Mouse (Mus musculus) heart, embryonic 12.5 days (tissue): Measurements from ENCODE around the gene Tmem178. TPM values are rescaled to one million over a fixed set of nuclear protein-coding genes. Genes with fewer than 3 reads are reported as not detected.

Source experiments
- ATAC-seq: fragments of 200-750 bp; cut with Nextera tagmentation; 2 replicates; pipeline ENCODE4 v1.8.0; 2017; ENCODE audit warnings: moderate TSS enrichment, moderate library complexity; ENCODE audit not compliant: insufficient number of reproducible peaks, low FRiP score
- H3K27ac ChIP-seq: fragments of 300-500 bp; sonication (generic); 2 replicates; pipeline ENCODE4 v1.5.1; 2016; ENCODE audit warnings: mild to moderate bottlenecking, moderate library complexity; ENCODE audit not compliant: poor library complexity, severe bottlenecking
- H3K27me3 ChIP-seq: fragments of 300-500 bp; sonication (generic); replicated peaks from 2 replicates; pipeline ENCODE4 v1.6.1; 2016; ENCODE audit warnings: mild to moderate bottlenecking, moderate library complexity
- H3K36me3 ChIP-seq: fragments of 300-500 bp; sonication (generic); 2 replicates; pipeline ENCODE4 v1.6.1; 2016; ENCODE audit warnings: mild to moderate bottlenecking, moderate library complexity
- H3K4me1 ChIP-seq: fragments of 300-500 bp; sonication (generic); replicated peaks from 2 replicates; pipeline ENCODE4 v1.6.1; 2016; ENCODE audit warnings: mild to moderate bottlenecking
- H3K4me2 ChIP-seq: fragments of 300-500 bp; sonication (generic); 2 replicates; pipeline ENCODE4 v1.6.1; 2016; ENCODE audit warnings: mild to moderate bottlenecking, moderate library complexity
- H3K4me3 ChIP-seq: fragments of 300-500 bp; sonication (generic); 2 replicates; pipeline ENCODE4 v1.5.1; 2016; ENCODE audit warnings: mild to moderate bottlenecking
- H3K9ac ChIP-seq: fragments of 300-500 bp; sonication (generic); 2 replicates; pipeline ENCODE4 v1.6.1; 2016; ENCODE audit warnings: mild to moderate bottlenecking, moderate library complexity
- H3K9me3 ChIP-seq: fragments of 300-500 bp; sonication (generic); replicated peaks from 2 replicates; pipeline ENCODE4 v1.6.1; 2016; ENCODE audit warnings: mild to moderate bottlenecking, moderate library complexity
- WGBS: fragments of 180-500 bp; shearing (Covaris S2); methylation state at CpG from one replicate; pipeline ENCODE4 v1.1.7; 2016; 5-methylcytosine and 5-hydroxymethylcytosine counted together
- polyA plus RNA-seq: library from polyadenylated mRNA; unstranded; fragments of >200 nt; fragmentation: Nextera tagmentation; extraction: Ambion mirVana; gene quantifications from 2 replicates; pipeline ENCODE4 v1.2.1, GENCODE M21; 2016

Tmem178 gene
- polyA plus RNA-seq, 1 experiment from 2014 or later = 8.7 TPM

DNA sequence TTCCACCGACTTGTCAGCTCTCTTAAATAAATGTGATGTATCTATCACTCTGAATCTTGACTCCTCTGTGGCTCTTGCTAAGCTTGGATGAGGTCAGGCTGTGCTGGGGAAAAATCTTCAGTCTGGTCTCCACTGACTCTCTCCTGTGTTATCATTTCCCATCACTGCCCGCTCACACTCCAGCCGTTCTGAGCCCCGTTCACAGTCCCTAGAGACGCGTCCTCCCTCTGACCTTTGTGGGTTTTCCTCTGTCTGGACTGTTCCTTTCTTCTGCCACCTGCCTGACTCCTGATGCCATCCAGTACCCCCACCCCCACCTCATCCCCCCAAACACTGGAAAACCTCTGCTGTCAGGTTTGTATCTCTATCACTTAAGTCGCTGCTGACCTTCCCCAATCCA lies 23.0 kb downstream of the Tmem178 start:
- Histone ChIP-seq H3K9ac (0 out of 2 replicates have a peak overlapping the region, but pooled peaks have one; percentile 5), H3K27ac (peak overlapping the region; percentile 15; the same call in 1 of the 2 replicates), H3K36me3 (no peaks in the 10 kb centered on the region), H3K9me3 (no peaks in the 10 kb centered on the region), H3K4me1 (peaks cover 42% of the 10 kb centered on the region), H3K27me3 (no peaks in the 10 kb centered on the region), H3K4me2 (no peak overlapping the region), H3K4me3 (no peak overlapping the region)
- ATAC-seq = 0 out of 2 replicates have a peak, but pooled peaks have one; percentile 36
- WGBS = 17% methylated on average over 7 of the region's 7 CpGs

DNA sequence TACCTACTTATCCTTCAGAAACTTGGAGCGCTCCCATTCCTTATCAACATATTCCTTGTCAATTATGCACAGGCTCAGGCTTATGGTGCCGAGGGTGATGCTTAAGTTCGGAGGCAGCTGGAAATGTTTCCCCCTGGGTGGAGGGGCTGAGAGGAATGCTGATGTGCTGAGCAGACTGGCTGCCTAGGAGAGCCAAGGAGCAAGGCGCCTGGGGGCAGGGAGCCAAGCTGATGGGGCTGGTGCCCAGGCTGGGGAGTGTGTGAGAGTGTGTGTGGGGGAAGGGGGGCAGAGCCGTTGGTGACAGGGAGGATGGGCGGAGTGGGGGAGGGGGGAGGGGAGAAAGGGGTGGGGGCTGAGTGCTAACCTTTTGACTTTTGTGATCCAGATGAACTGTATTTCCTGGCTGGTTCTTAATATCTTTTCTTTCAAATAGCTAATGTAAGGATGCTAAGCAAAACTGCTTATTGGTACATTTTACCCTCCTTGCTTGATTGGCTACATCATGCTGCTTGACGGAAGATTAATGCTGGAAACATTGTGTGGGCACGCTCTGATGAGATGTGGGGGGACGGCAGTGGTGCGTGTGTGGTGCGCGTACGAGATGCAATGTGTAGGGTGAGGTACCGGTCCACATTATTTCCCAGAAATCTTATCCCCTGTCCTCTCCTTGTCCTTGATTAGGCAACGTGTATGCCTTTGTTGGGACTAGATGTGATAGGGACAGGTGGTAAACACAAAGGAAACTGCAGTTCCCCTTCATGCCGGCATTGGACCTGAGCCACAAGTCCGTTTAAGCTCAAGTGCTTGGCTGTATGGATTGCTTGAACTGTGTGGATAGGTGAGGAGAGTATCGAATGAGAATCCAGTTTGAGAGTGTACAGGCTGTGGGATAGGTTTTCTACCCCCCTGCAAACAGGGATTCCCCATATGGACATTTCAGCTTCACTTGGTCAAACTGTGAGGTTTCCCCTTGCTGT lies 25.5 kb downstream of the Tmem178 start:
- H3K4me2 ChIP-seq = peak overlapping the region; percentile 65
- WGBS = 51% methylated on average over 18 of the region's 18 CpGs
- ATAC-seq = peak; percentile 67; the same call in 1 of the 2 replicates
- H3K27ac ChIP-seq = peak overlapping the region; percentile 45
- peaks cover 42% of the 10 kb centered on the region for H3K4me1 ChIP-seq
- no peaks in the 10 kb centered on the region for H3K27me3 ChIP-seq
- no peaks in the 10 kb centered on the region for H3K36me3 ChIP-seq
- H3K9me3 ChIP-seq = no peaks in the 10 kb centered on the region
- H3K9ac ChIP-seq = peak overlapping the region; percentile 1; the same call in 1 of the 2 replicates
- H3K4me3 ChIP-seq = no peak overlapping the region

- H3K27ac ChIP-seq = peak overlapping the region; percentile 45
- H3K4me2 ChIP-seq = peak overlapping the region; percentile 65
- no peaks in the 10 kb centered on the region for H3K9me3 ChIP-seq
- 0 out of 2 replicates have a peak, but pooled peaks have one; percentile 25 for ATAC-seq
- H3K4me3 ChIP-seq = peak overlapping the region; percentile 32; the same call in 1 of the 2 replicates
- peak overlapping the region; percentile 1; the same call in 1 of the 2 replicates for H3K9ac ChIP-seq
- H3K36me3 ChIP-seq = no peaks in the 10 kb centered on the region
- H3K27me3 ChIP-seq = no peaks in the 10 kb centered on the region
- 21% methylated on average over 10 of the region's 10 CpGs for WGBS
- H3K4me1 ChIP-seq = peaks cover 42% of the 10 kb centered on the region
Observed at GRCm38 (mm10) chr17:80970716-80971115, 26.3 kb downstream of the Tmem178 start.

- Histone ChIP-seq H3K9ac (no peak overlapping the region), H3K4me1 (peaks cover 35% of the 10 kb centered on the region), H3K27me3 (no peaks in the 10 kb centered on the region), H3K36me3 (no peaks in the 10 kb centered on the region), H3K4me2 (no peak overlapping the region), H3K9me3 (no peaks in the 10 kb centered on the region; the same call in 1 of the 2 replicates), H3K4me3 (no peak overlapping the region), H3K27ac (no peak overlapping the region)
- WGBS = 91% methylated on average over 7 of the region's 7 CpGs
- ATAC-seq = no peak
Observed at GRCm38 (mm10) chr17:80972891-80973290, 28.5 kb downstream of the Tmem178 start.

DNA sequence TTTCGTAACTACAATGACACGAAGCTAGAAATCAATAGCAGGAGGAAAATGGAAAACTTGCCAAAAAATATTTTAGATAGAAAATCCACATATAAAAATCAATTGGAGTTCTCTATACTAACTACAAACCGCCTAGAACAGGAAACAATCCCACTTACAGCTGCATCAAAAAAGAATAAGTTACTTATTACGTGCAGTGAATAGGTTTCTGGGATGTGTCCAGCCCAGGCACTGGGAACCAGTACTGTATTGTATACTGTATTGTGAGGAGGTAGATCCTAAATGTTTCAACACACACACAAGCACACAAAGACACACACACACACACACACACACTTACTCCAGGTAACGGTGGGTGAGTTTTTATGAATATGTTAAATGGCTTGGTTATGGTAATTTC lies 32.8 kb downstream of the Tmem178 start:
- Histone ChIP-seq H3K36me3 (no peaks in the 10 kb centered on the region), H3K9ac (no peak overlapping the region), H3K27ac (no peak overlapping the region), H3K4me1 (peaks cover 5% of the 10 kb centered on the region; the same call in 1 of the 2 replicates), H3K27me3 (no peaks in the 10 kb centered on the region), H3K4me2 (no peak overlapping the region), H3K9me3 (peaks cover 3% of the 10 kb centered on the region; the same call in 1 of the 2 replicates), H3K4me3 (no peak overlapping the region)
- ATAC-seq = no peak
- WGBS = 90% methylated on average over 5 of the region's 5 CpGs

- peaks cover 3% of the 10 kb centered on the region; the same call in 1 of the 2 replicates for H3K9me3 ChIP-seq
- H3K27me3 ChIP-seq = no peaks in the 10 kb centered on the region
- H3K4me1 ChIP-seq = peaks cover 4% of the 10 kb centered on the region; the same call in 1 of the 2 replicates
- no peak overlapping the region for H3K4me3 ChIP-seq
- WGBS = 49% methylated on average over 10 of the region's 10 CpGs
- ATAC-seq = no peak
- H3K4me2 ChIP-seq = no peak overlapping the region
- no peak overlapping the region for H3K9ac ChIP-seq
- no peak overlapping the region for H3K27ac ChIP-seq
- no peaks in the 10 kb centered on the region for H3K36me3 ChIP-seq
Observed at GRCm38 (mm10) chr17:80980096-80980495, 35.7 kb downstream of the Tmem178 start.

DNA sequence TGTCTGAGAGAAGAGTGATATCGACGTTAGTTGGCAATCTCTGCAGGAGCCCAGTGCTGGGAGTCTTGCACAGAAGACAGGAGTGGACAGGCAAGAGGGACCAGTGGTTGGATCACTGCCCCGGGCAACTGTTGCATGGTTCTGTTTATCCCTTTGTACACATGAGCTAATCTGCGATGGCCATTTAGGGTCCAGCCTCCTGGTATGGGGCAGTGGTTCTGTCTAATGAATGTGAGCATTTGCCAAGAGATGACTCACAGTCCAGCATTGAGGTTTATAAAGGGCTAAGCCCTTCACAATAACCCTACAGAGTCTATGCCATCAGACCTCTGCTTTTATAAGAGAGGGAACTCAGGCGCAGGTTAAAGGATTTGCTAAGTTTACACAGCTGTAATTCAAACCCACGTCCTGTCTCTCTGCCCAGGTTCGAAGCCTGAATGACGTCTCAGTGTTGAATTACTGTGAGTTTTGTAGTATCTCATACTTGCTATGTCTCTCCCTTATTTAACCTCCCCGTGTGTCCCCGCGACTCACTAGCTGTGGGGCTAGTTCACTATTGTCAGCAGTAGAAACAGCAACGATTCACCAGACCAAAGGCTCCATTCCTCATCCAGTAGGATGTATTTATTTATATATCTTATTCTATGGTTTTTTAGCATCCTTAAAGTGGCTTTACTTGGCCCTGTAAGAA lies 37.4 kb downstream of the Tmem178 start:
- H3K27ac ChIP-seq = no peak overlapping the region
- no peak for ATAC-seq
- H3K9ac ChIP-seq = no peak overlapping the region
- no peak overlapping the region for H3K4me3 ChIP-seq
- H3K4me2 ChIP-seq = no peak overlapping the region
- 64% methylated on average over 12 of the region's 12 CpGs for WGBS
- no peaks in the 10 kb centered on the region for H3K36me3 ChIP-seq
- peaks cover 5% of the 10 kb centered on the region; the same call in 1 of the 2 replicates for H3K4me1 ChIP-seq
- 0 out of 2 replicates have a peak, but pooled peaks cover 3% of the 10 kb centered on the region for H3K9me3 ChIP-seq
- no peaks in the 10 kb centered on the region for H3K27me3 ChIP-seq

DNA sequence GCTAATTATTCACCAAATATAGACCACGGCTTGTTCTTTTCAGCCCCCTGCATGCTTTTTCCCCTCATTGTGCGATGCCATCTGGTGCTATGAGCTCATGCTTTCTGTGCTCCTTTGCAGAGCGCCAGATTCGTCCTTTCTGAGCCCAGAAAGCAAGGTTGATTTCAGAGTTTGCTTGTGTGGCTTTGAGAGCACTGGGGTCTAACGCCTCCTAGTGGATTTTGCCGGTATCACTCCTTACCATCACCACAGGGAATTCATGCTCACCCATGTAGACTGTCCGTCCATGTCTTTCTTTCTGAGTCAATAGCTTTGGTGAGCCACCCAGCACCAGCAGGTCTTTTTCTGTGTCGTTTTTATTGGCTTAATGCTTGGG lies 38.0 kb downstream of the Tmem178 start:
- H3K36me3 ChIP-seq = no peaks in the 10 kb centered on the region
- WGBS = 17% methylated on average over 8 of the region's 8 CpGs
- H3K9ac ChIP-seq = no peak overlapping the region
- H3K4me2 ChIP-seq = no peak overlapping the region
- H3K4me1 ChIP-seq = peaks cover 9% of the 10 kb centered on the region; the same call in 1 of the 2 replicates
- ATAC-seq = no peak
- no peaks in the 10 kb centered on the region for H3K27me3 ChIP-seq
- H3K27ac ChIP-seq = no peak overlapping the region
- H3K9me3 ChIP-seq = 0 out of 2 replicates have a peak, but pooled peaks cover 3% of the 10 kb centered on the region
- no peak overlapping the region for H3K4me3 ChIP-seq

- Histone ChIP-seq H3K4me1 (peaks cover 14% of the 10 kb centered on the region; the same call in 1 of the 2 replicates), H3K4me3 (no peak overlapping the region), H3K36me3 (no peaks in the 10 kb centered on the region), H3K9me3 (0 out of 2 replicates have a peak, but pooled peaks cover 3% of the 10 kb centered on the region), H3K27ac (no peak overlapping the region), H3K9ac (no peak overlapping the region), H3K4me2 (no peak overlapping the region), H3K27me3 (no peaks in the 10 kb centered on the region)
- WGBS = 71% methylated on average over 10 of the region's 10 CpGs
- ATAC-seq = no peak
Observed at GRCm38 (mm10) chr17:80982976-80983375, 38.5 kb downstream of the Tmem178 start.

GRCm38 (mm10) chr17:80991535-80992127 lies 47.2 kb downstream of the Tmem178 start:
- no peak overlapping the region for H3K9ac ChIP-seq
- H3K36me3 ChIP-seq = no peaks in the 10 kb centered on the region
- 0 out of 2 replicates have a peak, but pooled peaks have one; percentile 9 for ATAC-seq
- no peak overlapping the region for H3K4me3 ChIP-seq
- 41% methylated on average over 8 of the region's 8 CpGs for whole genome bisulfite sequencing
- no peak overlapping the region for H3K27ac ChIP-seq
- H3K4me2 ChIP-seq = no peak overlapping the region
- peaks cover 19% of the 10 kb centered on the region for H3K4me1 ChIP-seq
- H3K27me3 ChIP-seq = no peaks in the 10 kb centered on the region
- no peaks in the 10 kb centered on the region for H3K9me3 ChIP-seq
